Mouse (Mus musculus) midbrain, postnatal 0 days (tissue): ENCODE measurements around the gene Lhfpl2. TPM values are rescaled to one million over a fixed set of nuclear protein-coding genes. Genes with fewer than 3 reads are reported as not detected.

Experiments
- ATAC-seq: fragments of 200-750 bp; cut with Nextera tagmentation; 2 replicates; pipeline ENCODE4 v1.8.0; 2017; ENCODE audit warnings: moderate number of reproducible peaks, mild to moderate bottlenecking, moderate TSS enrichment, moderate library complexity; ENCODE audit not compliant: low FRiP score
- DNase-seq: peaks from one replicate; pipeline ENCODE4 v3.0.0-alpha.2; 2015; ENCODE audit warnings: low spot score
- H3K27ac ChIP-seq: fragments of 300-500 bp; sonication (generic); 2 replicates; pipeline ENCODE4 v1.5.1; 2014; ENCODE audit warnings: low read depth, mild to moderate bottlenecking, low read length, mixed read lengths
- H3K27me3 ChIP-seq: fragments of 300-500 bp; sonication (generic); 2 replicates; pipeline ENCODE4 v1.6.1; 2014; ENCODE audit warnings: low read length, control low read depth, mixed read lengths; ENCODE audit not compliant: insufficient read depth
- H3K36me3 ChIP-seq: fragments of 300-500 bp; sonication (generic); 2 replicates; pipeline ENCODE4 v1.6.1; 2014; ENCODE audit warnings: low read length, control low read depth, mixed read lengths; ENCODE audit not compliant: insufficient read depth
- H3K4me1 ChIP-seq: fragments of 300-500 bp; sonication (generic); 2 replicates; pipeline ENCODE4 v1.6.1; 2014; ENCODE audit warnings: mild to moderate bottlenecking, control low read depth, antibody characterized with exemption, low read length, mixed read lengths; ENCODE audit not compliant: insufficient read depth
- H3K4me2 ChIP-seq: fragments of 300-500 bp; sonication (generic); 2 replicates; pipeline ENCODE4 v1.6.1; 2014; ENCODE audit warnings: low read depth, mild to moderate bottlenecking, low read length, mixed read lengths; ENCODE audit not compliant: poor library complexity, severe bottlenecking
- H3K4me3 ChIP-seq: fragments of 300-500 bp; sonication (generic); 2 replicates; pipeline ENCODE4 v1.5.1; 2014; ENCODE audit warnings: low read depth, mild to moderate bottlenecking, low read length, moderate library complexity
- H3K9ac ChIP-seq: fragments of 300-500 bp; sonication (generic); replicated peaks from 2 replicates; pipeline ENCODE4 v1.6.1; 2014; ENCODE audit warnings: mild to moderate bottlenecking, low read length, moderate library complexity, mixed read lengths; ENCODE audit not compliant: poor library complexity, severe bottlenecking
- H3K9me3 ChIP-seq: fragments of 300-500 bp; sonication (generic); 2 replicates; pipeline ENCODE4 v1.6.1; 2016; ENCODE audit warnings: low read length, control low read depth
- CTCF ChIP-seq: IDR thresholded peaks from 2 replicates; pipeline ENCODE4 v1.5.1; 2016; ENCODE audit warnings: antibody characterized with exemption, mild to moderate bottlenecking
- WGBS: fragments of 180-500 bp; shearing (Covaris S2); extraction: QIAGEN DNeasy Blood & Tissue Kit; methylation state at CpG from one replicate; pipeline ENCODE4 v1.1.7; 2014; 5-methylcytosine and 5-hydroxymethylcytosine counted together
- polyA plus RNA-seq: library from polyadenylated mRNA; unstranded; fragments of >200 nt; fragmentation: Nextera tagmentation; extraction: Ambion mirVana; gene quantifications from 2 replicates; pipeline ENCODE4 v1.2.1, GENCODE M21; 2015
- total RNA-seq: library from RNA; depleted of rRNA; stranded (reverse); fragments of >200 nt; gene quantifications from 2 replicates; pipeline ENCODE4 v1.2.3, GENCODE M21; 2014

Lhfpl2 gene
- total and polyA plus RNA-seq, 2 experiments from 2014 or later, result 10.7 to 23.9 TPM

DNA sequence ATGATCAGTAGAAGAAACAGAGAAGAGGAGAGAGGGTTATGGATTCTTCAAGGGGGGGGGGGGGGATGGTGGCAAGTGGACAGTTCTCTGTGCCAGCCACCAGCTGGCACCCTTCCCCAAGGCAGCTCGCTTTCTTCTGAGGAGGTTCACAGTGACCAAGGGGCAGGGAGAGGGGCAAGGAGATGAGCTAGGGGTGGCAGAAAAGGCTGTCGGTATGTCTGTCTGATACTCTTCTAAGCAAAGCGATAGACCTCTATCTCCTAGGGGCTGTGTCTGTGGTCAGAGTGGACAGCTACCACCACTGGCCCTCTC is 12.7 kb downstream of the Lhfpl2 start:
- ATAC-seq (no peak), DNase-seq (no peak)
- Histone ChIP-seq H3K27ac (no peak overlapping the region), H3K4me1 (no peaks in the 10 kb centered on the region), H3K36me3 (no peaks in the 10 kb centered on the region), H3K9ac (no peak overlapping the region), H3K4me3 (no peak overlapping the region), H3K9me3 (0 out of 2 replicates have a peak, but pooled peaks cover 2% of the 10 kb centered on the region), H3K27me3 (no peaks in the 10 kb centered on the region), H3K4me2 (no peak overlapping the region)
- no peak for TF ChIP-seq CTCF
- WGBS, result 73% methylated on average over 3 of the region's 3 CpGs

DNA sequence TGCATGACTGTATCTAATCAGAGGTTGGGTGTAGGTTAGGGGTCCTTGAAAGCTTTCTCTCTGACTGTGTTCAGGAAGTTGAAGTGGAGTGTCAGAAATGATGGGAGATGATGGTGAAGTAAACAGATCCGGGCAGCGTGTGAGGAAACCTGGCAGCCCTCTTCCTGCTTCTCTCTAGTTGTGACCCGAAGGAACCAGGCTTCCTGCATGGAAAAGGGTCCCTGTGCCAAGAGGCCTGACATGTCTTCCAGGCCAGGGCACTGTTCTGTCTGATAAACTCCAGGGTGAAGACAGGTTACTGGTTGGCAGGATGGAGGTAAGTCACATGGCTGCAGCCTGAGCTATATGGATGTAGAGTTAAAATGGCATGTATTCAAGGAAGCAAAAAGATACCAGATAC is 13.3 kb downstream of the Lhfpl2 start:
- Histone ChIP-seq H3K4me3 (no peak overlapping the region), H3K9me3 (0 out of 2 replicates have a peak, but pooled peaks cover 2% of the 10 kb centered on the region), H3K4me1 (no peaks in the 10 kb centered on the region), H3K36me3 (no peaks in the 10 kb centered on the region), H3K27ac (no peak overlapping the region), H3K4me2 (no peak overlapping the region), H3K9ac (no peak overlapping the region), H3K27me3 (no peaks in the 10 kb centered on the region)
- no peak for TF ChIP-seq CTCF
- DNase-seq, result no peak
- no peak for ATAC-seq
- WGBS, result 94% methylated on average over 3 of the region's 3 CpGs

GRCm38 (mm10) chr13:94073046-94073715 is 15.6 kb downstream of the Lhfpl2 start:
- Histone ChIP-seq H3K9me3 (0 out of 2 replicates have a peak, but pooled peaks cover 2% of the 10 kb centered on the region), H3K27ac (no peak overlapping the region), H3K27me3 (no peaks in the 10 kb centered on the region), H3K9ac (no peak overlapping the region), H3K4me2 (no peak overlapping the region), H3K4me1 (no peaks in the 10 kb centered on the region), H3K36me3 (no peaks in the 10 kb centered on the region), H3K4me3 (no peak overlapping the region)
- DNase-seq (no peak), ATAC-seq (no peak)
- WGBS, result 73% methylated on average over 9 of the region's 9 CpGs
- TF ChIP-seq CTCF, result no peak

GRCm38 (mm10) chr13:94073716-94074115 is 16.1 kb downstream of the Lhfpl2 start:
- no peaks in the 10 kb centered on the region for H3K27me3 ChIP-seq
- TF ChIP-seq CTCF, result no peak
- no peak overlapping the region for H3K9ac ChIP-seq
- no peak overlapping the region for H3K4me2 ChIP-seq
- no peaks in the 10 kb centered on the region for H3K4me1 ChIP-seq
- ATAC-seq (no peak), DNase-seq (no peak)
- WGBS, result 64% methylated on average over 5 of the region's 5 CpGs
- no peak overlapping the region for H3K27ac ChIP-seq
- no peak overlapping the region for H3K4me3 ChIP-seq
- H3K9me3 ChIP-seq, result 0 out of 2 replicates have a peak, but pooled peaks cover 2% of the 10 kb centered on the region
- no peaks in the 10 kb centered on the region for H3K36me3 ChIP-seq

GRCm38 (mm10) chr13:94075181-94075580 is 17.6 kb downstream of the Lhfpl2 start:
- H3K27ac ChIP-seq, result no peak overlapping the region
- no peak overlapping the region for H3K4me3 ChIP-seq
- H3K4me2 ChIP-seq, result no peak overlapping the region
- WGBS, result 85% methylated on average over 1 of the region's 1 CpGs
- no peak for TF ChIP-seq CTCF
- ATAC-seq (no peak), DNase-seq (no peak)
- no peaks in the 10 kb centered on the region for H3K4me1 ChIP-seq
- 0 out of 2 replicates have a peak, but pooled peaks cover 2% of the 10 kb centered on the region for H3K9me3 ChIP-seq
- no peaks in the 10 kb centered on the region for H3K27me3 ChIP-seq
- H3K36me3 ChIP-seq, result no peaks in the 10 kb centered on the region
- no peak overlapping the region for H3K9ac ChIP-seq

- Histone ChIP-seq H3K4me2 (no peak overlapping the region), H3K9ac (no peak overlapping the region), H3K9me3 (no peaks in the 10 kb centered on the region), H3K4me1 (no peaks in the 10 kb centered on the region), H3K4me3 (no peak overlapping the region), H3K27ac (no peak overlapping the region), H3K27me3 (no peaks in the 10 kb centered on the region), H3K36me3 (no peaks in the 10 kb centered on the region)
- ATAC-seq (no peak), DNase-seq (no peak)
- no peak for TF ChIP-seq CTCF
- WGBS, result 37% methylated on average over 14 of the region's 14 CpGs
Observed at GRCm38 (mm10) chr13:94077136-94078018, 19.8 kb downstream of the Lhfpl2 start.
